Mouse (Mus musculus): ENCODE measurements around the gene Trappc12. TPM values are rescaled to one million over a fixed set of nuclear protein-coding genes. Genes with fewer than 3 reads are reported as not detected.

Trappc12 gene
- polyA plus RNA-seq, 1 experiment from 2014 or later, result 30.5 TPM

DNA sequence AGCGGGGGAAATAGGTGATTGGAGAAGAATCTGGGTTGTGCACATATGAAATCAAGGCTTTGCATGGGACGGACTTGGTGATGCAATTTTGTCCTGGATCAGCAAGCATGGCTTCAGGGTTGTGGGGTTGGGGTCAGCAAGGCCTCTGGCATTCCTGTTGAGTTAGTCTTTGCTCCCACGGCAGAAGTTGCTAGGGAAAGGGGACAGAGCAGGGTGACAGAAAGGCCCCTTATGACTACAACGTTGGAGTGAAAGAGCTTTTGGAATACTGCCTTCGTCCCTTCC, 74.4 kb downstream of the Trappc12 start:
- peak overlapping the region; percentile 94 for H3K4me2 ChIP-seq
- H3K9me3 ChIP-seq (replicated peaks), result no peaks in the 10 kb centered on the region
- peak overlapping the region; percentile 79 for H3K9ac ChIP-seq
- 50% methylated on average over 5 of the region's 5 CpGs for WGBS (ENCODE audit: insufficient replicate concordance)
- peak overlapping the region; percentile 73 for H3K4me3 ChIP-seq
- no peak for ATAC-seq
- peaks cover 35% of the 10 kb centered on the region for H3K36me3 ChIP-seq
- peak overlapping the region; percentile 79 for H3K27ac ChIP-seq
- peaks cover 22% of the 10 kb centered on the region for H3K4me1 ChIP-seq
- 0 out of 2 replicates have a peak, but pooled peaks cover 4% of the 10 kb centered on the region for H3K27me3 ChIP-seq (replicated peaks)

DNA sequence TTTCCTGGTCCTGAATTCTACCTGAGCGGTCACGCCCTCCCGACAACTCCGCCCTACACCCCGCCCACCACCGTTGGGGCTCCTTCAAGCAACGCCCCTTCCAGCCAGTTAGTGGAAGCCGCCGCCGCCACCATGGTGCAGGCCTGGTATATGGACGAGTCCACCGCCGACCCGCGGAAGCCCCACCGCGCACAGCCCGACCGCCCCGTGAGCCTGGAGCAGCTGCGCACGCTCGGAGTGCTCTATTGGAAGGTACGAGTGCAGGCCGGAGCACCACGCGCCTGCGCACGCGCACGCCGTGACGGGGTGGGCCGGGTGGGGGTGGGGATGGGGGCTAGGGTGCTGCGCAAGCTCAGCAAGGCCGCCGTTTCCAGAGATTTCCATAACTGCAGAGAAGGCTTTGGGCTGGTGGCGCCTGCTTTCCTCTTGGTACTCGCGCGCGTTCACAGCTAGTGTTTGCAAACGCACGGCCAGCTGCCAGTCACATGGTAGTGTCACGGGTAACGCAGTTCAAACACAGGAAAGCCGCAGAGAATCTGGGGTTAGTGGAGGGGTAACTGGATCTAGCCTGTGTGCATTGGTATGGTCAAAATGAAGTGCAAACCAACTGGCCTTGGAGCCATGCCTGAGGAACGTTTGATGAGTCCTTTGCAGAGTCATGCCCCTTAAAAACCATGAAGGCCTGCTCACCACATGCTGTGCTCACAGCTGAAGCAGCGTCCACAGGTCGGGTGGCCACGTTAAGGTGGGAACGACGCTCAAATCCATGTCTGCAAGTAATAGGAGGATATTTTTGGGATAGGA, 74.9 kb downstream of the Trappc12 start, which contains the start of gene Adi1:
TSS of gene Adi1 (plus strand) at position 111 of the 804 bp plus-strand sequence.
- H3K4me2 ChIP-seq, result peak within 1 kb of the TSS; percentile 94
- peaks cover 30% of the 10 kb centered on the region for H3K36me3 ChIP-seq
- H3K4me1 ChIP-seq, result peaks cover 22% of the 10 kb centered on the region
- H3K4me3 ChIP-seq, result peak within 1 kb of the TSS; percentile 73
- ATAC-seq, result peak; percentile 89
- peak within 1 kb of the TSS; percentile 79 for H3K9ac ChIP-seq
- WGBS (ENCODE audit: insufficient replicate concordance), result 2% methylated on average over 53 of the region's 53 CpGs
- 0 out of 2 replicates have a peak, but pooled peaks cover 4% of the 10 kb centered on the region for H3K27me3 ChIP-seq (replicated peaks)
- peak within 1 kb of the TSS; percentile 79 for H3K27ac ChIP-seq
- no peaks in the 10 kb centered on the region for H3K9me3 ChIP-seq (replicated peaks)

DNA sequence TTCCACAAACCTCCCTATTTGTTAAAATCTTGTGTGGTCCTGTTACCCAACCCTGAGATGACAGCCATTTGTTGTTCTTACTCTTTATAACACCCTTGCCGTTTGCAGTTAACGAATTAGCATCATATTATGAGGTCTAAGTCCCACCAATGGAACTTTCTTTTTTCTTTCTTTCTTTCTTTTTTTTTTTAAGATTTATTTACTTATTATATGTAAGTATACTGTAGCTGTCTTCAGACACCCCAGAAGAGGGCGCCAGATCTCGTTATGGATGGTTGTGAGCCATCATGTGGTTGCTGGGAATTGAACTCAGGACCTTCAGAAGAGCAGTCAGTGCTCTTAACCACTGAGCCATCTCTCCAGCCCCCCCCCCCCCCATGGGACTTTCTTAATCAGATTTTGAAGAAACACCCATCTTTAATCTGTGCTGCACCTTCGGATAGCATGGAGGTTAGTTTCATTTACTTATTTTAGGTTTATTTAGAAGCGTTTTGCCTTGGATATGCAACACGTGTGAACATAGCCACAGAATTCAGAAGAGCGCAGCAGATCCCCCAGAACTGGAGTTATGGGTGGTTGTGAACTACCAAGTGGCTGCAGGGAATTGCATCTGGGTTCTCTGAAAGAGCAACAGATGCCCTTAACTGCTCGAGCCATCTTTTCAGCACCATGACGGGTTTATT, 76.1 kb downstream of the Trappc12 start:
- H3K9ac ChIP-seq, result no peak overlapping the region
- no peak overlapping the region for H3K27ac ChIP-seq
- ATAC-seq, result no peak
- peak overlapping the region; percentile 94 for H3K4me2 ChIP-seq
- H3K4me1 ChIP-seq, result peaks cover 22% of the 10 kb centered on the region
- no peaks in the 10 kb centered on the region for H3K9me3 ChIP-seq (replicated peaks)
- H3K27me3 ChIP-seq (replicated peaks), result 0 out of 2 replicates have a peak, but pooled peaks cover 4% of the 10 kb centered on the region
- WGBS (ENCODE audit: insufficient replicate concordance), result 69% methylated on average over 10 of the region's 10 CpGs
- peaks cover 20% of the 10 kb centered on the region for H3K36me3 ChIP-seq
- no peak overlapping the region for H3K4me3 ChIP-seq

DNA sequence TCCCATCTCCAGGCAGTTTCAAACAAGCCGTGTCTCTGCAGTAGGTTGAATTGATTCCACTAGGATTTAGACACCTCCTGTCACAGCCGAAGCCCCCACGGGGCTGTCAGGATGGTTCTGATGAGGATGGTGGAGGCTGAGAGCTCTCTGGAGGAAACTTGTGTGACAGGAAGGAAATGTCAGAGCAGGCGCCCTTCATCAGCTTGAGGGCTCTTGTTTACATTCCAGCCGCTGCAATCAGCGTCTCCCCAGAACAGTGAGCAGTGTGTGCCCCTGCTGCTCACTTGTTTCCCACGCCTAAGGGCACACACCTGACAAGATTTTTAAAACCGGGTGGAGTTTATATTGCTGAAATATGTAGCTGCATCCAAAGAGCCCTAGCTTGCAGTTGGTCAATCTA, 83.0 kb downstream of the Trappc12 start:
- H3K27me3 ChIP-seq (replicated peaks), result no peaks in the 10 kb centered on the region
- no peaks in the 10 kb centered on the region for H3K36me3 ChIP-seq
- H3K9me3 ChIP-seq (replicated peaks), result no peaks in the 10 kb centered on the region
- H3K4me3 ChIP-seq, result no peak overlapping the region
- no peak overlapping the region for H3K9ac ChIP-seq
- peaks cover 13% of the 10 kb centered on the region for H3K4me1 ChIP-seq
- H3K4me2 ChIP-seq, result 0 out of 2 replicates have a peak overlapping the region, but pooled peaks have one; percentile 4
- H3K27ac ChIP-seq, result no peak overlapping the region
- ATAC-seq, result peak; percentile 24; the same call in 1 of the 2 replicates
- 25% methylated on average over 8 of the region's 8 CpGs for WGBS (ENCODE audit: insufficient replicate concordance)

DNA sequence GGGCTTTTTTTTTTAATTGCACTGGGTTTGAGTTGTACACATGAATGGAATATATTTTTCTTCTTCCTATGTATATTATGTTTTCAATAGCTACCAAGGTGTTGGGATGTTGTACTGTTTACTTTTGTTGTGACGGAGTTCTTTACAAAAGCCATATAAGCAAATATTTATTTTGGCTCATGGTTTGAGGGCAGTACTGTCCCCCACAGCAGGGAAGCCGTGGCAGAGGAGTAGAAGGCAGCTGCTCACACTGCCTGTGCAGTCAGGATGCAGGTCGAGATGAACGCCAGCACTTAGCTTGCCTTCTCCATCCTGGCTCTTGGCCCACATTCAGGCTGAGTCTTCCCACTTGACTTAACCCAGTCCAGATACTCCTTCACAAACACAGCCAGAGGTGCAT, 83.5 kb downstream of the Trappc12 start:
- peaks cover 13% of the 10 kb centered on the region for H3K4me1 ChIP-seq
- WGBS (ENCODE audit: insufficient replicate concordance), result 61% methylated on average over 4 of the region's 4 CpGs
- no peaks in the 10 kb centered on the region for H3K27me3 ChIP-seq (replicated peaks)
- no peak for ATAC-seq
- H3K4me2 ChIP-seq, result no peak overlapping the region
- H3K27ac ChIP-seq, result no peak overlapping the region
- no peaks in the 10 kb centered on the region for H3K9me3 ChIP-seq (replicated peaks)
- H3K9ac ChIP-seq, result no peak overlapping the region
- no peak overlapping the region for H3K4me3 ChIP-seq
- no peaks in the 10 kb centered on the region for H3K36me3 ChIP-seq

DNA sequence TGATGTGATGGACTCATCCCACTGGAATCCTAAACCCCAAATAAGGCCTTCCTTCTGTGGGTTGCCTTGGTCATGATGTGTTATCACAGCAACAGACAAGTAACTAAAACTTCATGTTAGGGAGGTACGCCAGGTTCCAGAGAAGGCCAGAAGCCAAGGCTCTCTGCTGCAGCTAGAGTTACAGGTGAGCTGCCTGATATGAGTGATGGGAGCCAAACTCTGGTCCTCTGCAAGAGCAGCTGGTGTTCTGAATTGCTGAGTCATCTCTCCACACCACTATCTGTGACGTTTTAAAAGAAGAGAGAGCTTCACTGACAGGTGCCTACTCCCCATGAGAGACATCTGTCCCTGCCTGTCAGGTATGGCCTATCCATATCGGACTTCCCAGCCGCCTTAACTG, 87.6 kb downstream of the Trappc12 start:
- Histone ChIP-seq H3K4me3 (no peak overlapping the region), H3K4me1 (peaks cover 11% of the 10 kb centered on the region), H3K4me2 (no peak overlapping the region), H3K36me3 (peaks cover 36% of the 10 kb centered on the region), H3K27me3 (replicated peaks) (no peaks in the 10 kb centered on the region), H3K9ac (no peak overlapping the region), H3K9me3 (replicated peaks) (no peaks in the 10 kb centered on the region), H3K27ac (no peak overlapping the region)
- WGBS (ENCODE audit: insufficient replicate concordance), result 58% methylated on average over 4 of the region's 4 CpGs
- ATAC-seq, result no peak

DNA sequence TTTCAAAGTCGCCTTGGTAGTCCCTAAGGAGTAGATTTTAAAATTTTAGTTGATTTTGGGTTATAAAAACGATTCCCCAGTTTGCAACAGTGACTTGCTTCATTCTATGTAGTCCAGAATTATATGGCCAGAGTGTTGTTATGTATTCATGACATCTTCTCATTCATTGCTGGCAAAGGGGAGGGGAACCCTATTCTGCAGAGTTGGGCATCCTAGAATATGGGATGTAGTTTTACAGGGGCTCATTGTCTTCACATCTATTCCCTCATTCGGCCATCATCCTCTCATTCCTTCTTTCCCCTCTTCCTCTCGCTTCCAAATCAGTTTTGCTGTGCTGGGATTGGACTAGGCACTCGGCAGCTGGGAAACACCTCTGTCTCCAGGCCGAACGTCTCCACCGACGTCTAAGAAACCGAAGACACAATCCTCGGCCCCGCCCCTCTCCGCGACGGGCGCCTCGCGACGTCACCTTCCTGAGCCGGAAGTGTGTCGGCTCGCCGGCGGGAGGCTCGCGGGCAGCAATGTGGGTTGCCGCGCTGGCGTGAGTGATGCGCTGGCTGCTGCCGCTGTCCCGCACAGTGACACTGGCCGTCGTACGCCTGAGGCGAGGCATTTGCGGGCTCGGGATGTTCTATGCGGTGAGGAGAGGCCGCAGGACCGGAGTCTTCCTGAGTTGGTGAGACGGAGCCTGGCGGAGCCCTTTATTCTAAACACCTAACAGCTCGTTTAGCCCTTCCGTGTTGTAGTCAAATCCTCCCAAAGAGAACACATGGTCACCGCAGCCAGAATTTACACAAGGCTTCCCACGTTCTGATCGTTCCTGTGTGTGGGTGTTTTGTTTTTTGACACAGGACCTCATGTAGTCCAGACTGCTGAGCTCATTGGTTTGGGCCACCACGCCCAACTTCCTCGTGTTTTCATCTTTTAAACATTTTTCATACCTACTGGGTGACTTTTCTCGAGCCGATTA, 100.8 kb downstream of the Trappc12 start, which contains the start of gene Rnaseh1:
TSS of gene Rnaseh1 (plus strand) at position 462 of the 970 bp plus-strand sequence.
- peaks cover 16% of the 10 kb centered on the region for H3K4me1 ChIP-seq
- H3K9me3 ChIP-seq (replicated peaks), result no peaks in the 10 kb centered on the region
- peak; percentile 92 for ATAC-seq
- peaks cover 11% of the 10 kb centered on the region; the same call in 1 of the 2 replicates for H3K27me3 ChIP-seq (replicated peaks)
- H3K27ac ChIP-seq, result peak within 1 kb of the TSS; percentile 55; the same call in 1 of the 2 replicates
- peak within 1 kb of the TSS; percentile 88 for H3K4me3 ChIP-seq
- H3K4me2 ChIP-seq, result peak within 1 kb of the TSS; percentile 80
- peak within 1 kb of the TSS; percentile 80 for H3K9ac ChIP-seq
- 3% methylated on average over 52 of the region's 52 CpGs for WGBS (ENCODE audit: insufficient replicate concordance)
- peaks cover 26% of the 10 kb centered on the region for H3K36me3 ChIP-seq

Small RNA genes within 50 kb of the gene (microRNA-seq; reads per million reads assigned to microRNA genes)
- gene Mir6937, result not detected

Other genes with a start within 250 kb of the Trappc12 start
- not detected in 2 replicates for gene Dcdc2c, start 198.1 kb downstream of the Trappc12 start, polyA plus RNA-seq (2016; fragmentation: Nextera tagmentation; extraction: Ambion mirVana)
- gene Allc, start 167.9 kb downstream of the Trappc12 start, polyA plus RNA-seq (2016; fragmentation: Nextera tagmentation; extraction: Ambion mirVana), result not detected in 2 replicates
- 17.3 and 18.0 TPM in 2 replicates for gene Colec11, start 127.1 kb downstream of the Trappc12 start, polyA plus RNA-seq (2016; fragmentation: Nextera tagmentation; extraction: Ambion mirVana)
- gene Rps7, start 114.5 kb downstream of the Trappc12 start, polyA plus RNA-seq (2016; fragmentation: Nextera tagmentation; extraction: Ambion mirVana), result 751 and 752 TPM in 2 replicates
- 17.9 and 19.2 TPM in 2 replicates for gene Rnaseh1, start 100.9 kb downstream of the Trappc12 start, polyA plus RNA-seq (2016; fragmentation: Nextera tagmentation; extraction: Ambion mirVana)
- gene Adi1, start 75.2 kb downstream of the Trappc12 start, polyA plus RNA-seq (2016; fragmentation: Nextera tagmentation; extraction: Ambion mirVana), result 53.8 and 55.4 TPM in 2 replicates
- gene Eipr1, start 1.3 kb upstream of the Trappc12 start, polyA plus RNA-seq (2016; fragmentation: Nextera tagmentation; extraction: Ambion mirVana), result 34.7 and 36.0 TPM in 2 replicates

All from liver, embryonic 12.5 days (tissue).